Mouse (Mus musculus) embryo, embryonic 10 days (tissue): ENCODE data around the gene Gm43302.
A peak's percentile ranks its signal among the peaks of the same experiment; 100 is the strongest.
"Not testable (repeated sequence)": the region's sequence is repeated elsewhere in the genome, so short reads cannot be mapped to it uniquely, and the experiment has no call there.

ENCODE experiments used
- DNase-seq: peaks from one replicate; pipeline ENCODE4 v3.0.0-alpha.2; 2015; ENCODE audit warnings: low spot score

Gene Gm43302

GRCm38 (mm10) chr5:105197915-105198560 lies 95.5 kb downstream of the Gm43302 start:
- peak; percentile 3 for DNase-seq

GRCm38 (mm10) chr5:105196308-105196707 lies 97.2 kb downstream of the Gm43302 start:
- not testable (repeated sequence) for DNase-seq

GRCm38 (mm10) chr5:105192536-105192935 lies 101.0 kb downstream of the Gm43302 start:
- not testable (repeated sequence) for DNase-seq

- DNase-seq, result no peak
Measured at GRCm38 (mm10) chr5:105181446-105181845, 112.0 kb downstream of the Gm43302 start.
